19 mouse cellular contexts compared by ENCODE assay signal in the genomic region with DNA sequence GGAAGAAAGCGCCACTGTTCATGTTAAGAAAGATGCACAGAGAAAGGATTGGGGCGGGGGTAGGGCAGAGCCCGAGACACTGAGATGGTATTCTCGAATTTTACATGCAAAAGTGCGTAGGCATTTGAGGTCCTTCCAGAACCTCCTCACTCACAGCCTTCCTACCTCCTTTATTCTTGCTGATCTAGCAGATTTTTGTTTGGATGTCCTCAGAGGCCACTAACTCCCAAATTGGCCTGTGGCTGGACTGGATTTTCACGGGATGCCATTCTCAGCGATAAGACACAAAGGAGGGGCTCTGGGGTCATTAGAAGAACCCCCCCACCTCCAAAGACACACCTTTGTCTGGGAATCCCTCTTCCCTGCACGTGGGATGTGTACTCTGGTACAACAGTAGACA. TPM values are rescaled to one million over a fixed set of nuclear protein-coding genes. Genes with fewer than 3 reads are reported as not detected.
A peak's percentile ranks its signal among the peaks of the same experiment; 100 is the strongest.
DNase-seq lines count a peak whose midpoint lies in the region; ATAC-seq and TF ChIP-seq lines count a peak whose summit lies in the region.
"Had no signal": no experiment of that assay in that cellular context is flagged by ENCODE, and none has a peak within 500 bp of the region (broad histone marks: within the 10 kb centered on the region; RNA-seq: fewer than 3 reads in every experiment).

No protein-coding gene starts in this region.

- intact Hi-C loops in gastrocnemius, adult 2 months (cut with DNase I), result no loop called here
- intact Hi-C loops in gastrocnemius, postnatal 14 days (cut with DNase I; ENCODE audit: low total_unique reads), result no loop called here

- H3K36me3 ChIP-seq in neural tube, embryonic 11.5 days (ENCODE audit: control insufficient read depth, insufficient read depth, low read length), result no peaks in the 10 kb centered on the region; the same call in 1 of the 2 replicates
- H3K36me3 ChIP-seq in hindbrain, embryonic 12.5 days, result no peaks in the 10 kb centered on the region
- H3K36me3 ChIP-seq: hindbrain, embryonic 15.5 days; stomach, embryonic 15.5 days had no signal

- no peak overlapping the region for H3K4me2 ChIP-seq in neural tube, embryonic 11.5 days (ENCODE audit: low read depth)
- 0 out of 2 replicates have a peak overlapping the region, but pooled peaks have one; percentile 3 for H3K4me2 ChIP-seq in hindbrain, embryonic 12.5 days (replicated peaks)
- H3K4me2 ChIP-seq: forebrain, embryonic 13.5 days; hindbrain, embryonic 15.5 days; stomach, embryonic 15.5 days had no signal

- 49% methylated on average over 8 of the region's 8 CpGs for WGBS in neural tube, embryonic 11.5 days
- 45% methylated on average over 8 of the region's 8 CpGs for WGBS in hindbrain, embryonic 12.5 days

- ATAC-seq in neural tube, embryonic 11.5 days (ENCODE audit: insufficient read depth, low FRiP score, low TSS enrichment), result no peak
- no peak for ATAC-seq in hindbrain, embryonic 12.5 days (ENCODE audit: low FRiP score)
- ATAC-seq: forebrain, embryonic 13.5 days; intestine, postnatal 0 days had no signal

- TF ChIP-seq CTCF in gastrocnemius, adult 2 months (IDR thresholded peaks at IDR 0.05), result no peak

- peaks cover 39% of the 10 kb centered on the region for H3K4me1 ChIP-seq in neural tube, embryonic 11.5 days (ENCODE audit: control insufficient read depth, insufficient read depth, low read length)
- H3K4me1 ChIP-seq in hindbrain, embryonic 12.5 days, result peaks cover 59% of the 10 kb centered on the region

- no peaks in the 10 kb centered on the region for H3K9me3 ChIP-seq in neural tube, embryonic 11.5 days (ENCODE audit: control insufficient read depth, low read length)
- H3K9me3 ChIP-seq in hindbrain, embryonic 12.5 days (replicated peaks), result no peaks in the 10 kb centered on the region
- H3K9me3 ChIP-seq: forebrain, embryonic 13.5 days; hindbrain, embryonic 15.5 days; stomach, embryonic 15.5 days had no signal

- no peak overlapping the region for H3K9ac ChIP-seq in neural tube, embryonic 11.5 days (ENCODE audit: low read length)
- H3K9ac ChIP-seq in hindbrain, embryonic 12.5 days, result no peak overlapping the region
- H3K9ac ChIP-seq: forebrain, embryonic 13.5 days; hindbrain, embryonic 15.5 days; stomach, embryonic 15.5 days had no signal

- H3K27ac ChIP-seq in gastrocnemius, adult 2 months, result peak overlapping the region; percentile 28; the same call in 1 of the 2 replicates
- H3K27ac ChIP-seq in neural tube, embryonic 11.5 days (ENCODE audit: low read depth, low read length), result peak overlapping the region; percentile 54; the same call in 1 of the 2 replicates
- peak overlapping the region; percentile 30; the same call in 1 of the 2 replicates for H3K27ac ChIP-seq in hindbrain, embryonic 12.5 days
- H3K27ac ChIP-seq: forebrain, embryonic 13.5 days; hindbrain, embryonic 15.5 days; stomach, embryonic 15.5 days had no signal

- no peaks in the 10 kb centered on the region for H3K27me3 ChIP-seq in neural tube, embryonic 11.5 days (ENCODE audit: control insufficient read depth, insufficient read depth, low read length)
- H3K27me3 ChIP-seq in hindbrain, embryonic 12.5 days, result no peaks in the 10 kb centered on the region
- H3K27me3 ChIP-seq: forebrain, embryonic 13.5 days; hindbrain, embryonic 15.5 days; stomach, embryonic 15.5 days had no signal

- no peak for DNase-seq in gastrocnemius, adult 2 months
- DNase-seq in gastrocnemius, postnatal 14 days, result no peak
- DNase-seq in neural tube, embryonic 11.5 days (ENCODE audit: low spot score), result no peak
- DNase-seq in neural tube, embryonic 10.5 days (ENCODE audit: extremely low spot score, low spot score), result no peak
- no peak for DNase-seq in adrenal gland, adult 2 months
- DNase-seq in left cerebral cortex, adult 9 months (ENCODE audit: low spot score in 2 of 2), result no peak
- DNase-seq: adrenal gland, adult 8-10 months; cerebellum, adult 9-11 months; lung, adult 18-20 months; lung, postnatal 14 days; right cerebral cortex, postnatal 14 days; thymus, adult 18-20 months had no signal

- H3K4me3 ChIP-seq in gastrocnemius, adult 2 months, result no peak overlapping the region
- no peak overlapping the region for H3K4me3 ChIP-seq in neural tube, embryonic 11.5 days (ENCODE audit: low read depth, low read length)
- H3K4me3 ChIP-seq in hindbrain, embryonic 12.5 days, result no peak overlapping the region
- H3K4me3 ChIP-seq: forebrain, embryonic 13.5 days; hindbrain, embryonic 15.5 days; stomach, embryonic 15.5 days had no signal

RNA-seq across cellular contexts. Expression of gene Zfp423, which starts 25.6 kb away (rescaled TPM):
- 10 to 100 TPM; 13.0 to 15.6 TPM for total RNA-seq in gastrocnemius, adult 2 months (2021)
- 10 to 100 TPM; 15.7 to 15.9 TPM for total RNA-seq in gastrocnemius, postnatal 14 days (2021)
- 40.6 and 40.7 TPM in 2 replicates for polyA plus RNA-seq in neural tube, embryonic 11.5 days (2014; fragmentation: Nextera tagmentation; extraction: Ambion mirVana)
- polyA plus RNA-seq in hindbrain, embryonic 12.5 days (2016; fragmentation: Nextera tagmentation; extraction: Ambion mirVana), result 58.1 and 63.0 TPM in 2 replicates
- total RNA-seq in adrenal gland, adult 2 months (2021), result 10 to 100 TPM; 21.4 to 28.1 TPM
- 17.5 and 23.6 TPM in 2 replicates for polyA plus RNA-seq in adrenal gland, adult 2 months (2012; rRNA removed)
- total RNA-seq: monocyte, adult 5-6 weeks; neutrophil, adult 5-6 weeks had no signal
